Mouse (Mus musculus): ENCODE results near the gene Defb46. TPM values are rescaled to one million over a fixed set of nuclear protein-coding genes. Genes with fewer than 3 reads are reported as not detected.

Defb46 gene
- total and polyA plus RNA-seq, 3 experiments: not detected

- no peak for TF ChIP-seq JUND (IDR thresholded peaks at IDR 0.05; ENCODE audit: low read depth, low read length)
- TF ChIP-seq ZC3H11A (IDR thresholded peaks at IDR 0.05; ENCODE audit: low read depth, low read length): no peak
- TF ChIP-seq TAL1 (IDR thresholded peaks at IDR 0.05; ENCODE audit: low read length): no peak
- no peak for TF ChIP-seq SMC3 (IDR thresholded peaks at IDR 0.05; ENCODE audit: low read depth, low read length)
Observed at GRCm38 (mm10) chr8:19238101-19238500, 1.6 kb upstream of the Defb46 start (continued).

- Histone ChIP-seq H3K4me1 (ENCODE audit: control insufficient read depth in 1 of 2, insufficient read depth in 2 of 2, low read length in 2 of 2) (no peaks in the 10 kb centered on the region), H3K9me3 (replicated peaks; ENCODE audit: insufficient read depth, low read length) (no peaks in the 10 kb centered on the region), H3K79me2 (ENCODE audit: control insufficient read depth, insufficient read depth, low read length, poor library complexity) (no peaks in the 10 kb centered on the region), H3K27ac (ENCODE audit: control insufficient read depth, low read depth, low read length) (no peak within 1 kb of the TSS), H3K4me3 (ENCODE audit: control insufficient read depth in 1 of 2, insufficient read depth in 1 of 2, low read depth in 2 of 2, low read length in 2 of 2) (no peak within 1 kb of the TSS), H3K9ac (ENCODE audit: control insufficient read depth, low read depth, low read length, poor library complexity, severe bottlenecking) (no peak within 1 kb of the TSS), H3K36me3 (ENCODE audit: control insufficient read depth in 1 of 2, insufficient read depth in 2 of 2, low read length in 2 of 2) (no peaks in the 10 kb centered on the region), H3K27me3 (ENCODE audit: control insufficient read depth in 1 of 2, insufficient read depth in 2 of 2, low read length in 2 of 2) (no peaks in the 10 kb centered on the region)
- no peak for DNase-seq (ENCODE audit: low read depth, low spot score)
- TF ChIP-seq MYB (IDR thresholded peaks at IDR 0.05; ENCODE audit: low read depth, low read length) (no peak), NELFE (IDR thresholded peaks at IDR 0.05; ENCODE audit: low read depth, low read length) (no peak), MXI1 (IDR thresholded peaks at IDR 0.05; ENCODE audit: low read depth, low read length) (no peak), NRF1 (IDR thresholded peaks at IDR 0.05; ENCODE audit: insufficient read depth, low read depth, low read length, poor library complexity, severe bottlenecking) (no peak), KAT2A (conservative IDR thresholded peaks at IDR 0.05; ENCODE audit: low read depth, low read length) (no peak), MAZ (IDR thresholded peaks at IDR 0.05; ENCODE audit: low read depth, low read length) (no peak), POLR2A (IDR thresholded peaks at IDR 0.05; ENCODE audit: control insufficient read depth in 1 of 2, insufficient read depth in 1 of 2, low read depth in 1 of 2, low read length in 2 of 2, poor library complexity in 1 of 2) (no peak)
Observed at GRCm38 (mm10) chr8:19247280-19247679, 7.6 kb downstream of the Defb46 start, which contains the start of gene Defb5. Defb5 (plus strand) TSS chr8:19247580.

GRCm38 (mm10) chr8:19258136-19258535 lies 18.4 kb downstream of the Defb46 start:
- Histone ChIP-seq H3K27ac (ENCODE audit: control insufficient read depth, low read depth, low read length) (no peak overlapping the region), H3K4me1 (ENCODE audit: control insufficient read depth in 1 of 2, insufficient read depth in 2 of 2, low read length in 2 of 2) (no peaks in the 10 kb centered on the region), H3K9ac (ENCODE audit: control insufficient read depth, low read depth, low read length, poor library complexity, severe bottlenecking) (no peak overlapping the region), H3K79me2 (ENCODE audit: control insufficient read depth, insufficient read depth, low read length, poor library complexity) (no peaks in the 10 kb centered on the region), H3K9me3 (replicated peaks; ENCODE audit: insufficient read depth, low read length) (no peaks in the 10 kb centered on the region), H3K36me3 (ENCODE audit: control insufficient read depth in 1 of 2, insufficient read depth in 2 of 2, low read length in 2 of 2) (no peaks in the 10 kb centered on the region), H3K27me3 (ENCODE audit: control insufficient read depth in 1 of 2, insufficient read depth in 2 of 2, low read length in 2 of 2) (no peaks in the 10 kb centered on the region), H3K4me3 (ENCODE audit: control insufficient read depth in 1 of 2, insufficient read depth in 1 of 2, low read depth in 2 of 2, low read length in 2 of 2) (no peak overlapping the region)
- DNase-seq (ENCODE audit: low read depth, low spot score): peak; percentile 3
- TF ChIP-seq CTCF (IDR thresholded peaks at IDR 0.05 in 2 of 3, conservative IDR thresholded peaks at IDR 0.05 in 1 of 3; ENCODE audit: control insufficient read depth in 1 of 3, insufficient read depth in 1 of 3, low read depth in 2 of 3, low read length in 3 of 3, poor library complexity in 1 of 3, severe bottlenecking in 1 of 3) (peak in 2 of 3 experiments; percentile 4 to 20; a peak in 2 of 6 replicates), SMC3 (IDR thresholded peaks at IDR 0.05; ENCODE audit: low read depth, low read length) (peak; percentile 22), GATA1 (IDR thresholded peaks at IDR 0.05; ENCODE audit: low read depth, low read length) (no peak)

- Histone ChIP-seq H3K27me3 (ENCODE audit: control insufficient read depth in 1 of 2, insufficient read depth in 2 of 2, low read length in 2 of 2) (no peaks in the 10 kb centered on the region), H3K9me3 (replicated peaks; ENCODE audit: insufficient read depth, low read length) (no peaks in the 10 kb centered on the region), H3K27ac (ENCODE audit: control insufficient read depth, low read depth, low read length) (no peak overlapping the region), H3K4me3 (ENCODE audit: control insufficient read depth in 1 of 2, insufficient read depth in 1 of 2, low read depth in 2 of 2, low read length in 2 of 2) (no peak overlapping the region), H3K4me1 (ENCODE audit: control insufficient read depth in 1 of 2, insufficient read depth in 2 of 2, low read length in 2 of 2) (no peaks in the 10 kb centered on the region), H3K36me3 (ENCODE audit: control insufficient read depth in 1 of 2, insufficient read depth in 2 of 2, low read length in 2 of 2) (no peaks in the 10 kb centered on the region), H3K9ac (ENCODE audit: control insufficient read depth, low read depth, low read length, poor library complexity, severe bottlenecking) (no peak overlapping the region), H3K79me2 (ENCODE audit: control insufficient read depth, insufficient read depth, low read length, poor library complexity) (no peaks in the 10 kb centered on the region)
- DNase-seq (ENCODE audit: low read depth, low spot score): no peak
- TF ChIP-seq CHD1 (IDR thresholded peaks at IDR 0.05; ENCODE audit: low read depth, low read length): no peak
- TF ChIP-seq MXI1 (IDR thresholded peaks at IDR 0.05; ENCODE audit: low read depth, low read length): no peak
- TF ChIP-seq EP300 (IDR thresholded peaks at IDR 0.05; ENCODE audit: low read depth in 1 of 2, low read length in 2 of 2): no peak
- no peak for TF ChIP-seq BHLHE40 (IDR thresholded peaks at IDR 0.05; ENCODE audit: borderline replicate concordance, low read depth, low read length)
- TF ChIP-seq SIN3A (IDR thresholded peaks at IDR 0.05; ENCODE audit: low read length): no peak
- no peak for TF ChIP-seq POLR2AphosphoS2 (IDR thresholded peaks at IDR 0.05; ENCODE audit: low read length)
- TF ChIP-seq KAT2A (conservative IDR thresholded peaks at IDR 0.05; ENCODE audit: low read depth, low read length): no peak
- no peak for TF ChIP-seq MAFK (IDR thresholded peaks at IDR 0.05; ENCODE audit: borderline replicate concordance, low read depth, low read length)
- TF ChIP-seq MYC (IDR thresholded peaks at IDR 0.05; ENCODE audit: low read depth, low read length): no peak
- TF ChIP-seq POLR2A (IDR thresholded peaks at IDR 0.05; ENCODE audit: control insufficient read depth in 1 of 2, insufficient read depth in 1 of 2, low read depth in 1 of 2, low read length in 2 of 2, poor library complexity in 1 of 2): no peak
- no peak for TF ChIP-seq RCOR1 (IDR thresholded peaks at IDR 0.05; ENCODE audit: low read depth, low read length)
- no peak for TF ChIP-seq MEF2A (IDR thresholded peaks at IDR 0.05; ENCODE audit: extremely low read depth, insufficient replicate concordance, low read depth, low read length, poor library complexity, severe bottlenecking)
- TF ChIP-seq USF2 (IDR thresholded peaks at IDR 0.05; ENCODE audit: borderline replicate concordance in 1 of 2, insufficient read depth in 1 of 2, low read depth in 1 of 2, low read length in 2 of 2): no peak
- TF ChIP-seq SMC3 (IDR thresholded peaks at IDR 0.05; ENCODE audit: low read depth, low read length): no peak
- no peak for TF ChIP-seq NRF1 (IDR thresholded peaks at IDR 0.05; ENCODE audit: insufficient read depth, low read depth, low read length, poor library complexity, severe bottlenecking)
- TF ChIP-seq ZC3H11A (IDR thresholded peaks at IDR 0.05; ENCODE audit: low read depth, low read length): no peak
Observed at GRCm38 (mm10) chr8:19259667-19260066, 20.0 kb downstream of the Defb46 start.

Data from MEL (cell line).